Mouse (Mus musculus): Measurements from ENCODE around the gene Klhdc7a.

Gene Klhdc7a

GRCm38 (mm10) chr4:139960086-139960713, 7.6 kb downstream of the Klhdc7a start:
- no peak for DNase-seq

- no peak for DNase-seq
These were observed 8.6 kb downstream of the Klhdc7a start for GRCm38 (mm10) chr4:139959188-139959587.

- DNase-seq: no peak
These were observed 16.8 kb downstream of the Klhdc7a start for GRCm38 (mm10) chr4:139950876-139951485.

- DNase-seq: peak; percentile 59
These were observed 17.4 kb downstream of the Klhdc7a start for GRCm38 (mm10) chr4:139950431-139950848.

GRCm38 (mm10) chr4:139948591-139948990, 19.2 kb downstream of the Klhdc7a start:
- DNase-seq: no peak

- no peak for DNase-seq
These were observed 20.5 kb downstream of the Klhdc7a start for GRCm38 (mm10) chr4:139947341-139947740.

- no peak for DNase-seq
These were observed 26.0 kb downstream of the Klhdc7a start for GRCm38 (mm10) chr4:139941831-139942230.

GRCm38 (mm10) chr4:139935557-139935956, 32.3 kb downstream of the Klhdc7a start:
- no peak for DNase-seq

- peak; percentile 68 for DNase-seq
These were observed 34.6 kb downstream of the Klhdc7a start for GRCm38 (mm10) chr4:139932970-139933801.

GRCm38 (mm10) chr4:139931790-139932510, 35.9 kb downstream of the Klhdc7a start:
- DNase-seq: no peak

GRCm38 (mm10) chr4:139930885-139931284, 36.9 kb downstream of the Klhdc7a start:
- DNase-seq: no peak

GRCm38 (mm10) chr4:139926161-139926561, 41.7 kb downstream of the Klhdc7a start:
- no peak for DNase-seq

GRCm38 (mm10) chr4:139925275-139926160, 42.3 kb downstream of the Klhdc7a start:
- no peak for DNase-seq

GRCm38 (mm10) chr4:139916731-139917130, 51.1 kb downstream of the Klhdc7a start:
- no peak for DNase-seq

Measured in lung, postnatal 10 days (tissue).